ENCODE assay signal across 17 mouse cellular contexts in genomic region chr2:178593743-178594142, GRCm38 (mm10).
DNase-seq lines count a peak whose midpoint lies in the region; ATAC-seq lines count a peak whose summit lies in the region.
"Had no signal": no experiment of that assay in that cellular context is flagged by ENCODE, and none has a peak within 500 bp of the region (broad histone marks: within the 10 kb centered on the region; RNA-seq: fewer than 3 reads in every experiment).

No protein-coding gene starts in this region.

- peak; percentile 32; the same call in 1 of the 2 replicates for ATAC-seq in midbrain, embryonic 13.5 days
- no peak for ATAC-seq in midbrain, embryonic 11.5 days (ENCODE audit: low FRiP score)
- ATAC-seq in forebrain, embryonic 12.5 days (ENCODE audit: low FRiP score): no peak
- 0 out of 2 replicates have a peak, but pooled peaks have one; percentile 22 for ATAC-seq in hindbrain, embryonic 14.5 days (ENCODE audit: low FRiP score)
- ATAC-seq in megakaryocyte-erythroid progenitor cell, adult 5-6 weeks (replicated peaks; ENCODE audit: low FRiP score, low TSS enrichment, poor library complexity, severe bottlenecking): peak; percentile 63

- no peaks in the 10 kb centered on the region for H3K27me3 ChIP-seq in midbrain, embryonic 13.5 days
- no peaks in the 10 kb centered on the region for H3K27me3 ChIP-seq in midbrain, embryonic 11.5 days (ENCODE audit: control insufficient read depth, insufficient read depth, low read length)
- H3K27me3 ChIP-seq in forebrain, embryonic 12.5 days: no peaks in the 10 kb centered on the region
- no peaks in the 10 kb centered on the region for H3K27me3 ChIP-seq in hindbrain, embryonic 14.5 days (ENCODE audit: control insufficient read depth, insufficient read depth, low read length)
- H3K27me3 ChIP-seq: heart, embryonic 12.5 days had no signal

- H3K9ac ChIP-seq in midbrain, embryonic 13.5 days (replicated peaks): no peak overlapping the region
- no peak overlapping the region for H3K9ac ChIP-seq in midbrain, embryonic 11.5 days (ENCODE audit: low read length)
- no peak overlapping the region for H3K9ac ChIP-seq in forebrain, embryonic 12.5 days
- H3K9ac ChIP-seq in hindbrain, embryonic 14.5 days: no peak overlapping the region
- H3K9ac ChIP-seq: heart, embryonic 12.5 days; lung, embryonic 14.5 days had no signal

- H3K9me3 ChIP-seq in midbrain, embryonic 13.5 days: no peaks in the 10 kb centered on the region
- no peaks in the 10 kb centered on the region for H3K9me3 ChIP-seq in midbrain, embryonic 11.5 days (ENCODE audit: control insufficient read depth, low read length)
- no peaks in the 10 kb centered on the region for H3K9me3 ChIP-seq in forebrain, embryonic 12.5 days
- no peaks in the 10 kb centered on the region for H3K9me3 ChIP-seq in hindbrain, embryonic 14.5 days (ENCODE audit: control insufficient read depth, low read length)
- H3K9me3 ChIP-seq: embryonic facial prominence, embryonic 10.5 days had no signal

- no peak overlapping the region for H3K4me3 ChIP-seq in midbrain, embryonic 13.5 days (replicated peaks)
- no peak overlapping the region for H3K4me3 ChIP-seq in midbrain, embryonic 11.5 days (ENCODE audit: low read depth, low read length)
- H3K4me3 ChIP-seq in forebrain, embryonic 12.5 days (replicated peaks): no peak overlapping the region
- H3K4me3 ChIP-seq in hindbrain, embryonic 14.5 days (replicated peaks; ENCODE audit: low read length): no peak overlapping the region
- H3K4me3 ChIP-seq: embryonic facial prominence, embryonic 10.5 days; heart, embryonic 12.5 days had no signal

- peaks cover 31% of the 10 kb centered on the region for H3K4me1 ChIP-seq in midbrain, embryonic 13.5 days (replicated peaks)
- no peaks in the 10 kb centered on the region; the same call in 1 of the 2 replicates for H3K4me1 ChIP-seq in midbrain, embryonic 11.5 days (ENCODE audit: control insufficient read depth, insufficient read depth, low read length)
- peaks cover 34% of the 10 kb centered on the region for H3K4me1 ChIP-seq in forebrain, embryonic 12.5 days
- peaks cover 28% of the 10 kb centered on the region for H3K4me1 ChIP-seq in hindbrain, embryonic 14.5 days (replicated peaks; ENCODE audit: control insufficient read depth, insufficient read depth, low read length)

- H3K27ac ChIP-seq in midbrain, embryonic 13.5 days: no peak overlapping the region
- H3K27ac ChIP-seq in midbrain, embryonic 11.5 days (ENCODE audit: low read depth, low read length): no peak overlapping the region
- peak overlapping the region; percentile 32 for H3K27ac ChIP-seq in forebrain, embryonic 12.5 days
- peak overlapping the region; percentile 41; the same call in 1 of the 2 replicates for H3K27ac ChIP-seq in hindbrain, embryonic 14.5 days
- H3K27ac ChIP-seq: embryonic facial prominence, embryonic 10.5 days had no signal

- H3K4me2 ChIP-seq in midbrain, embryonic 13.5 days (replicated peaks): no peak overlapping the region
- no peak overlapping the region for H3K4me2 ChIP-seq in midbrain, embryonic 11.5 days
- no peak overlapping the region for H3K4me2 ChIP-seq in forebrain, embryonic 12.5 days
- H3K4me2 ChIP-seq in hindbrain, embryonic 14.5 days (replicated peaks): no peak overlapping the region
- H3K4me2 ChIP-seq: heart, embryonic 12.5 days; lung, embryonic 14.5 days had no signal

- no peak for DNase-seq in midbrain, embryonic 11.5 days (ENCODE audit: low spot score, missing footprints)
- DNase-seq in hindbrain, embryonic 14.5 days (ENCODE audit: low spot score): no peak
- no peak for DNase-seq in left cerebral cortex, adult 8-10 months (ENCODE audit: low spot score in 2 of 2)
- no peak for DNase-seq in thymus, adult 18-20 months
- no peak for DNase-seq in urinary bladder, postnatal 14 days (ENCODE audit: low spot score)
- DNase-seq: gastrocnemius, postnatal 36 days; heart, postnatal 4 days; kidney, adult 18-20 months; kidney, postnatal 14 days; lung, embryonic 14.5 days; lung, postnatal 4 days; right cerebral cortex, postnatal 14 days had no signal

- WGBS in midbrain, embryonic 13.5 days: 70% methylated on average over 9 of the region's 9 CpGs
- WGBS in midbrain, embryonic 11.5 days: 86% methylated on average over 9 of the region's 9 CpGs
- WGBS in forebrain, embryonic 12.5 days: 65% methylated on average over 9 of the region's 9 CpGs
- WGBS in hindbrain, embryonic 14.5 days: 46% methylated on average over 9 of the region's 9 CpGs

- H3K36me3 ChIP-seq in midbrain, embryonic 13.5 days: no peaks in the 10 kb centered on the region
- no peaks in the 10 kb centered on the region for H3K36me3 ChIP-seq in midbrain, embryonic 11.5 days (ENCODE audit: control insufficient read depth, insufficient read depth, low read length)
- no peaks in the 10 kb centered on the region for H3K36me3 ChIP-seq in forebrain, embryonic 12.5 days (replicated peaks)
- no peaks in the 10 kb centered on the region for H3K36me3 ChIP-seq in hindbrain, embryonic 14.5 days (replicated peaks; ENCODE audit: control insufficient read depth, insufficient read depth)
- H3K36me3 ChIP-seq: embryonic facial prominence, embryonic 10.5 days; heart, embryonic 12.5 days had no signal

Comparison
In these comparisons a context has a peak if more than half of its experiments do, and no peak if none do; other contexts are left out.
1. ATAC-seq: peak in midbrain, embryonic 13.5 days (single experiment), hindbrain, embryonic 14.5 days (single experiment) and megakaryocyte-erythroid progenitor cell, adult 5-6 weeks (single experiment); none in midbrain, embryonic 11.5 days (single experiment) and forebrain, embryonic 12.5 days (single experiment).
2. H3K27ac ChIP-seq: peak in forebrain, embryonic 12.5 days (single experiment) and hindbrain, embryonic 14.5 days (single experiment); none in midbrain, embryonic 13.5 days (single experiment) and midbrain, embryonic 11.5 days (single experiment).